In the genomic region with DNA sequence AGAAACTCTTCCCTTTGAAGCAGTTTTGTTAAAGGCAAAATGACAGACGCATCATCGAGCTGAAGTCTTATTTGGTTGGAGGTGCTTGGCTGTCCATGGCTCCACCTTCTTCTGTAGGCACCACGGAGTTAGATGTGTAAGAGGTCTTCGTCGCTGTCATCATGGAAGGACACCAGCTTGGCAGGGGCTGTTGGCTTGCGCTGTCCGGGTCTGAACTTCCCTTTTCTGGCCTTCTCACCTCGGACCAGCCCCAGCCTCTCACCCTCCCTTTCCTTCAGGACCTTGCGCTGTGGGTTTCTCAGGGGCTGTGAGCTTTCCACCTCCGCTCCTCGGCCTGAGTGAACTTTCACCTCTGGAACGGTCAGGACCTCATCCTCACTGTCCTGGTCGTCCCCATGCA, we compare ENCODE assay signal across 26 mouse cellular contexts. TPM values are rescaled to one million over a fixed set of nuclear protein-coding genes. Genes with fewer than 3 reads are reported as not detected.
"Had no signal": no experiment of that assay in that cellular context is flagged by ENCODE, and none has a peak within 500 bp of the region (broad histone marks: within the 10 kb centered on the region; RNA-seq: fewer than 3 reads in every experiment).

No protein-coding gene starts in this region.

- ATAC-seq: hindbrain, embryonic 16.5 days; hindbrain, postnatal 0 days; inflammation-experienced regulatory T-cells, adult 6 months; intestine, embryonic 15.5 days; intestine, embryonic 16.5 days; intestine, postnatal 0 days had no signal

- DNase-seq: heart, postnatal 10 days; heart, postnatal 14 days; heart, postnatal 36 days; heart, postnatal 4 days; kidney, adult 11 months; kidney, adult 18-20 months; kidney, adult 2 months; kidney, adult 8-10 months; kidney, adult 9 months; kidney, postnatal 10 days; kidney, postnatal 14 days; kidney, postnatal 25 days; kidney, postnatal 4 days; layer of hippocampus, adult 9-11 months; layer of hippocampus, postnatal 36 days had no signal

RNA-seq across cellular contexts. Expression of gene Slc22a1, which starts 8.0 kb away (rescaled TPM):
- total RNA-seq: hematopoietic stem cell, adult 5-6 weeks; layer of hippocampus, adult 18-20 months; layer of hippocampus, adult 2 months; layer of hippocampus, postnatal 14 days; layer of hippocampus, postnatal 25 days; layer of hippocampus, postnatal 36 days had no signal
